Comparison of ENCODE assay signal across 28 mouse cellular contexts in the genomic region with DNA sequence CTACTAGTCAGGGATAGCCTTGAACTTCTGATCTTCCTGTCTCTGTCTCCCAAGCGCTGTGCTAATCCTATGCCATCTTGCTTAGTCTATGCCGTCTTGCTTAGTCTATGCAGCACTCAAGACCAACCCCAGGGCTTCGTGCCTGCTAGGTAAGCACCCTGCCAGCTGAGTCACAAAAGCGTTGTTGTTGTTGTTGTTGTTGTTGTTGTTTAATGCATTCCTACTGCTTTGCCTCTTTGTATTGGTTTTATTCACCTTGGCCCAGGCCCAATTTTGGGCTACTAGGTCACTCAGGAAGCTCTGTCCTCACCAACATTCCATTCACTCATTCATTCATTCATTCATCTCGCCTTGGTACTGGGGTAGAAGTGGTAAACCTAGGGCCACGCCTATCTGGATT. TPM values are rescaled to one million over a fixed set of nuclear protein-coding genes. Genes with fewer than 3 reads are reported as not detected.
DNase-seq lines count a peak whose midpoint lies in the region; ATAC-seq and TF ChIP-seq lines count a peak whose summit lies in the region.
"Had no signal": no experiment of that assay in that cellular context is flagged by ENCODE, and none has a peak within 500 bp of the region (broad histone marks: within the 10 kb centered on the region; RNA-seq: fewer than 3 reads in every experiment).

No protein-coding gene starts in this region.

- H3K4me3 ChIP-seq in heart, embryonic 15.5 days: no peak overlapping the region
- H3K4me3 ChIP-seq in limb, embryonic 14.5 days (replicated peaks; ENCODE audit: low read length): no peak overlapping the region
- H3K4me3 ChIP-seq in limb, embryonic 10.5 days: no peak overlapping the region
- no peak overlapping the region for H3K4me3 ChIP-seq in brown adipose tissue, adult 24 weeks (ENCODE audit: insufficient read depth, low read depth, low read length)
- H3K4me3 ChIP-seq: heart, embryonic 12.5 days; hindbrain, embryonic 10.5 days; liver, embryonic 12.5 days; midbrain, embryonic 12.5 days had no signal

- DNase-seq in cerebellum, adult 9-11 months: peak; percentile 56
- no peak for DNase-seq in cerebellum, adult 18-20 months
- no peak for DNase-seq in heart, postnatal 36 days
- no peak for DNase-seq in limb, embryonic 14.5 days (ENCODE audit: low spot score)
- no peak for DNase-seq in limb, embryonic 10.5 days (ENCODE audit: low spot score)
- no peak for DNase-seq in right cerebral cortex, postnatal 25 days
- DNase-seq: cerebellum, adult 11-12 months; kidney, adult 2 months; kidney, postnatal 10 days; right cerebral cortex, postnatal 14 days; spleen, adult 18-20 months had no signal

- TF ChIP-seq POLR2A in limb, embryonic 14.5 days (IDR thresholded peaks at IDR 0.05; ENCODE audit: borderline replicate concordance, extremely low read depth, insufficient read depth, insufficient read length): no peak

- H3K4me1 ChIP-seq in heart, embryonic 15.5 days (replicated peaks): peaks cover 67% of the 10 kb centered on the region
- H3K4me1 ChIP-seq in limb, embryonic 14.5 days (ENCODE audit: control insufficient read depth, insufficient read depth, low read length): peaks cover 23% of the 10 kb centered on the region
- peaks cover 24% of the 10 kb centered on the region for H3K4me1 ChIP-seq in limb, embryonic 10.5 days
- peaks cover 17% of the 10 kb centered on the region for H3K4me1 ChIP-seq in brown adipose tissue, adult 24 weeks (ENCODE audit: control insufficient read depth, insufficient read depth, insufficient read length, low read length)

- peak overlapping the region; percentile 89 for H3K27ac ChIP-seq in heart, embryonic 15.5 days
- H3K27ac ChIP-seq in limb, embryonic 14.5 days (replicated peaks; ENCODE audit: low read depth, low read length): 0 out of 2 replicates have a peak overlapping the region, but pooled peaks have one; percentile 66
- no peak overlapping the region for H3K27ac ChIP-seq in limb, embryonic 10.5 days
- peak overlapping the region; percentile 40 for H3K27ac ChIP-seq in brown adipose tissue, adult 24 weeks (replicated peaks; ENCODE audit: low read depth, low read length)
- H3K27ac ChIP-seq: hindbrain, embryonic 10.5 days; liver, embryonic 12.5 days; midbrain, embryonic 12.5 days had no signal

- no peaks in the 10 kb centered on the region for H3K9me3 ChIP-seq in heart, embryonic 15.5 days (replicated peaks)
- H3K9me3 ChIP-seq in limb, embryonic 14.5 days (ENCODE audit: control insufficient read depth, low read length): no peaks in the 10 kb centered on the region
- no peaks in the 10 kb centered on the region for H3K9me3 ChIP-seq in limb, embryonic 10.5 days (replicated peaks)
- H3K9me3 ChIP-seq: heart, embryonic 12.5 days; hindbrain, embryonic 10.5 days; liver, embryonic 12.5 days; midbrain, embryonic 12.5 days had no signal

- intact Hi-C loops in heart, postnatal 36 days (cut with DNase I): loop anchor here (2.0 kb wide), 1 partner anchor 21 kb away; no protein-coding TSS in a partner anchor

- peaks cover 34% of the 10 kb centered on the region for H3K36me3 ChIP-seq in heart, embryonic 15.5 days
- H3K36me3 ChIP-seq in limb, embryonic 14.5 days (ENCODE audit: control insufficient read depth, insufficient read depth, low read length): peaks cover 64% of the 10 kb centered on the region
- peaks cover 93% of the 10 kb centered on the region for H3K36me3 ChIP-seq in limb, embryonic 10.5 days

- no peaks in the 10 kb centered on the region for H3K27me3 ChIP-seq in heart, embryonic 15.5 days
- no peaks in the 10 kb centered on the region for H3K27me3 ChIP-seq in limb, embryonic 14.5 days (ENCODE audit: control insufficient read depth, insufficient read depth, low read length)
- H3K27me3 ChIP-seq in limb, embryonic 10.5 days (ENCODE audit: low read depth, poor library complexity, severe bottlenecking): no peaks in the 10 kb centered on the region
- H3K27me3 ChIP-seq: heart, embryonic 12.5 days; liver, embryonic 12.5 days; midbrain, embryonic 12.5 days had no signal

- no peak for ATAC-seq in heart, embryonic 15.5 days (replicated peaks; ENCODE audit: insufficient number of reproducible peaks, insufficient read depth, low FRiP score, low read depth)
- no peak for ATAC-seq in limb, embryonic 14.5 days (ENCODE audit: low FRiP score, low read depth)
- ATAC-seq: CD4-positive, CD25-positive, alpha-beta regulatory T cell, adult 4 months; inflammation-experienced regulatory T-cells, adult 6 months; liver, embryonic 12.5 days had no signal

- H3K4me2 ChIP-seq in heart, embryonic 15.5 days: no peak overlapping the region
- no peak overlapping the region for H3K4me2 ChIP-seq in limb, embryonic 14.5 days (replicated peaks; ENCODE audit: low read depth, low read length, severe bottlenecking)
- H3K4me2 ChIP-seq: heart, embryonic 12.5 days; liver, embryonic 12.5 days; midbrain, embryonic 12.5 days had no signal

- no peak overlapping the region for H3K9ac ChIP-seq in heart, embryonic 15.5 days
- H3K9ac ChIP-seq in limb, embryonic 14.5 days (ENCODE audit: low read depth, low read length, severe bottlenecking): no peak overlapping the region
- H3K9ac ChIP-seq: liver, embryonic 12.5 days; midbrain, embryonic 12.5 days had no signal

- WGBS in heart, embryonic 15.5 days: 89% methylated on average over 6 of the region's 6 CpGs
- WGBS in limb, embryonic 14.5 days: 89% methylated on average over 6 of the region's 6 CpGs
- WGBS in limb, embryonic 10.5 days: 96% methylated on average over 6 of the region's 6 CpGs

RNA-seq across cellular contexts. Expression of a gene that starts 23.3 kb away (rescaled TPM):
- 1.7 and 2.7 TPM in 2 replicates for polyA plus RNA-seq in heart, embryonic 15.5 days (2015; fragmentation: Nextera tagmentation; extraction: Ambion mirVana)
- 10 to 100 TPM; 11.5 to 13.4 TPM for total RNA-seq in heart, postnatal 36 days (2021)
- 14.2 and 22.8 TPM in 2 replicates for polyA plus RNA-seq in limb, embryonic 14.5 days (2012; rRNA removed)
- 5.5 and 7.9 TPM in 2 replicates for polyA plus RNA-seq in limb, embryonic 14.5 days (2014; fragmentation: Nextera tagmentation; extraction: Ambion mirVana)
- 5.3 and 5.7 TPM in 2 replicates for polyA plus RNA-seq in limb, embryonic 10.5 days (2016; fragmentation: Nextera tagmentation; extraction: Ambion mirVana)
- polyA plus RNA-seq in brown adipose tissue, adult 24 weeks (2012; ENCODE audit: insufficient read depth, insufficient read length, missing spikeins): 6.0 and 6.9 TPM in 2 replicates

RNA-seq across cellular contexts. Expression of a gene that starts 31.1 kb away (rescaled TPM):
- not detected in 2 replicates for polyA plus RNA-seq in heart, embryonic 15.5 days (2015; fragmentation: Nextera tagmentation; extraction: Ambion mirVana)
- not detected for total RNA-seq in heart, postnatal 36 days (2021)
- not detected in 2 replicates for polyA plus RNA-seq in limb, embryonic 14.5 days (2012; rRNA removed)
- polyA plus RNA-seq in limb, embryonic 14.5 days (2014; fragmentation: Nextera tagmentation; extraction: Ambion mirVana): not detected in 2 replicates
- not detected in 2 replicates for polyA plus RNA-seq in limb, embryonic 10.5 days (2016; fragmentation: Nextera tagmentation; extraction: Ambion mirVana)
- polyA plus RNA-seq in brown adipose tissue, adult 24 weeks (2012; ENCODE audit: insufficient read depth, insufficient read length, missing spikeins): not detected in 2 replicates
- total RNA-seq: adrenal gland, postnatal 36 days; gastrocnemius, adult 8-10 months; granulocyte monocyte progenitor cell, adult 5-6 weeks; layer of hippocampus, postnatal 25 days; megakaryocyte, adult 5-6 weeks had no signal
- polyA plus RNA-seq: CD4-positive, CD25-positive, alpha-beta regulatory T cell, adult 4 months; forebrain, embryonic 11.5 days; heart, embryonic 12.5 days; hindbrain, embryonic 10.5 days; inflammation-experienced regulatory T-cells, adult 6 months; limb, embryonic 11.5 days; midbrain, embryonic 12.5 days; neural tube, embryonic 11.5 days; thymus, postnatal 0 days had no signal

RNA-seq across cellular contexts. Expression of a gene that starts 48.8 kb away (rescaled TPM):
- polyA plus RNA-seq in heart, embryonic 15.5 days (2015; fragmentation: Nextera tagmentation; extraction: Ambion mirVana): 30.4 and 31.4 TPM in 2 replicates
- 1 to 10 TPM; 1.6 to 2.2 TPM for total RNA-seq in heart, postnatal 36 days (2021)
- polyA plus RNA-seq in limb, embryonic 14.5 days (2012; rRNA removed): 27.2 and 32.9 TPM in 2 replicates
- 30.2 and 33.5 TPM in 2 replicates for polyA plus RNA-seq in limb, embryonic 14.5 days (2014; fragmentation: Nextera tagmentation; extraction: Ambion mirVana)
- 51.3 and 61.5 TPM in 2 replicates for polyA plus RNA-seq in limb, embryonic 10.5 days (2016; fragmentation: Nextera tagmentation; extraction: Ambion mirVana)
- polyA plus RNA-seq in brown adipose tissue, adult 24 weeks (2012; ENCODE audit: insufficient read depth, insufficient read length, missing spikeins): 1.3 TPM in 1 of 2 replicates, not detected in the other

Comparison
In these comparisons a context has a peak if more than half of its experiments do, and no peak if none do; other contexts are left out.
1. RNA of a gene that starts 48.8 kb away (polyA plus RNA-seq): 51.3 to 61.5 TPM in limb, embryonic 10.5 days, 27.2 to 33.5 TPM in limb, embryonic 14.5 days and 30.4 to 31.4 TPM in heart, embryonic 15.5 days; 1.3 TPM in brown adipose tissue, adult 24 weeks; every median in the first group is over 10 times any median in the second.